Mouse (Mus musculus): Measurements from ENCODE around the gene Supv3l1.

The Supv3l1 gene

GRCm38 (mm10) chr10:62412906-62413605 is 36.5 kb downstream of the Supv3l1 start:
- DNase-seq = peak; percentile 50

GRCm38 (mm10) chr10:62411431-62412410 is 37.8 kb downstream of the Supv3l1 start:
- DNase-seq = no peak

- DNase-seq = peak; percentile 81
Measured at GRCm38 (mm10) chr10:62410943-62411342, 38.6 kb downstream of the Supv3l1 start.

- DNase-seq = peak; percentile 78
Measured at GRCm38 (mm10) chr10:62404901-62405300, 44.6 kb downstream of the Supv3l1 start.

- no peak for DNase-seq
Measured at GRCm38 (mm10) chr10:62401641-62402111, 47.9 kb downstream of the Supv3l1 start.

- DNase-seq = no peak
Measured at GRCm38 (mm10) chr10:62383011-62383410, 66.5 kb downstream of the Supv3l1 start.

- no peak for DNase-seq
Measured at GRCm38 (mm10) chr10:62380936-62381335, 68.6 kb downstream of the Supv3l1 start.

GRCm38 (mm10) chr10:62379808-62380207 is 69.7 kb downstream of the Supv3l1 start, which contains the start of gene Hk1:
TSS of gene Hk1 (minus strand) at chr10:62379908.
- DNase-seq = no peak
